Mouse (Mus musculus): ENCODE measurements around the gene Obox8.

The Obox8 gene

DNA sequence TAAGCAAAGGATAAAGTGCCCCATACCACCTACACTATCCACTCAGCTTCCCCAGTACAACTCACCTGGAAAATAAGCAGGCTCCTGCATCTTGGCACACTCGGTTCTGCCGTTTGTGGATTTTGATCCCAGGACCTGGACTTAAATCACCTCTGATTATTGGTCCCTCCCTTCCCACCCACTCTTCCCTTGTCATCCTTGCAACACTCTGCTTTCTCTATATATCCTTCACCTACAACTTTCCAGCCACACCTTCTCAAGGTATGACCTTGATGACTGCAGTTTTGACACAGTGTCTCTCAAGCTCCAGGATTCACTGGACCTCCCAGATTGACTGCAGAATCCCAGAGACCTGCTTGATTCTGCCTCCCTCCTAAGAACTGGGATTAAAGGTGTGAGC lies at the start of gene Obox8:
Gene Obox8, minus strand, starts transcription at position 101 of the 400 bp plus-strand sequence.
- in situ Hi-C loops (cut with MboI; ENCODE audit: low sequenced_read_pairs): no loop called here

DNA sequence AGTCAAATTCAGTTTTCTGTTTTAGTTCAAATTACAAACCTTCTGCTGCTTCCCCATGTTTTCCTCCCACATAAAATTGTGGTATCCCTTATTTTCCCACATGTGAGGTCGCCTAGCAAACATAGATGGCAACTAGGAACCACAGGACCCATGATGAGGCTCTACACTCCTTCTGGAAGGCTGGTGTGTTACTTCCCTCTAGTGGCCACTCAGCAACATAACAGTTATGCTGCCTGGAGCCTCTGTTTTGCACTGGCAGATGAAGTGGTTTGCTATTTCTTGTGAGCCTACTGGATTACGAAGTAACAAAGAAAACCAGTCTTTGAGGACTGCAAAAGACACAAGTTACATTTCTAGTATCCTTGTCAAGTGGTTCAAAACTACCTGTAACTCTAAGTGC lies 16.1 kb downstream of the Obox8 start:
- in situ Hi-C loops (cut with MboI; ENCODE audit: low sequenced_read_pairs): no loop called here

DNA sequence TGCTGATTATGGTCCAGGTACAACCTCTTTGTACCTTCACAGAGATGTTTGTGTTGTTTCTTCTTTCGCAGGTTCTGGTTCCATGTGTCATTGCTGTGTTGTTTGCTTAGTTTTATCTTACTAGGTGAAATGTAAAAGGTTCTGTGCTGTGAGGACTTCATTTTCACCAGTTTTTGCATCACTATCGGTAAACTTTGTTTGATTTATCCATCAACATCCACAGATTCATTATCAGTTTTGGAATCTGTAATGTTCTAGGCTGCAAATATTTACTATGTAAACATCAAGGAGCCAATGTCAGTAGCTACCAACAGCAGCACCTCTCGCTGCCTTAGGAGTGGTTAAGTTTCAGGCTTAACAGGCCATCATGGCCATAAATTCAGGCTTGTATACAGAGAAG lies 24.7 kb downstream of the Obox8 start:
- in situ Hi-C loops (cut with MboI; ENCODE audit: low sequenced_read_pairs): no loop called here

DNA sequence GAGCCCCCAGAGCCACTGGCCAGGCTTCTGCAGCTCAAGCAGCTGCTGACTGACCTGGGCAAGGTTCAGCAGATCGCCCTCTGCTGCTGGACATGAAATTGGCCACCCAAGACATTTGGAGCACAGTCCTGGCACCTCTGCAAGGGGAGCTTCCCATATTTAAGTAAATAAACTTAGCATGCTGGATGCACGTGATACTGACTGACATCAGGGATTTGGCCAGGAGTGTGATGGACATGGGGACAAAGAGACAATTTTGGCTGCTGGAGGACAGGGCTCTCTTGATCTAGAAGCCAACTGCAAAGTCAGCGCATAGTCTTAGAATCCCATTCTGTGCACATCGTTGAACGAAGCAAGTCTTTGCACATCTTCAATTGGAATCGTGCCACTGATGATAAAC lies 25.8 kb downstream of the Obox8 start:
- in situ Hi-C loops (cut with MboI; ENCODE audit: low sequenced_read_pairs): no loop called here

Measured in CH12F3 (cell line).